ENCODE assay signal across 29 mouse cellular contexts in the genomic region with DNA sequence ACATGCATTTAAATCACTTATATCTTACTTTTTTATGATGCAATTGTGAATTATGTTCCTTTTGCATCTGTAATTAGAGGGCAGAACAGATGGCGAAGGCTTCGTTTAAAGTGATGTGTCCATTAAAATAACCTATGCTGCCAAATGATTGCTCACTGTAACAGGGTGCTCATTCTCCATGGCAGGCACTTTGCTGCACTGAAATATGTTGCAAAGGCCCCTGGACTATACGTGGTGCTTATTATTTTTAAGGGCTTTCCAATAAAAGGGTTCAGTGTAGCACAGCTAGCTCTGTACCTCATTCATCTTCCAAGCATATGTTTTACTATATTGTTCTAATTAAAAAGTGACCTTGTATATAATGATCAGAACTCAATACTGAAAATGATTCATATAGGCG.
DNase-seq lines count a peak whose midpoint lies in the region; ATAC-seq and TF ChIP-seq lines count a peak whose summit lies in the region.
"Had no signal": no experiment of that assay in that cellular context is flagged by ENCODE, and none has a peak within 500 bp of the region (broad histone marks: within the 10 kb centered on the region; RNA-seq: fewer than 3 reads in every experiment).

No protein-coding gene starts in this region.

- H3K4me1 ChIP-seq in kidney, postnatal 0 days (replicated peaks; ENCODE audit: insufficient read depth, low read length), result 0 out of 2 replicates have a peak, but pooled peaks cover 3% of the 10 kb centered on the region
- no peaks in the 10 kb centered on the region for H3K4me1 ChIP-seq in neural tube, embryonic 14.5 days (ENCODE audit: control insufficient read depth, insufficient read depth, low read length)
- 0 out of 2 replicates have a peak, but pooled peaks cover 11% of the 10 kb centered on the region for H3K4me1 ChIP-seq in neural tube, embryonic 15.5 days
- H3K4me1 ChIP-seq: embryonic facial prominence, embryonic 12.5 days; embryonic facial prominence, embryonic 15.5 days; forebrain, embryonic 12.5 days; heart, embryonic 13.5 days had no signal

- no peaks in the 10 kb centered on the region for H3K36me3 ChIP-seq in kidney, postnatal 0 days (ENCODE audit: insufficient read depth, low read length)
- H3K36me3 ChIP-seq in neural tube, embryonic 14.5 days (ENCODE audit: control insufficient read depth, insufficient read depth, low read length), result no peaks in the 10 kb centered on the region
- H3K36me3 ChIP-seq in neural tube, embryonic 15.5 days, result no peaks in the 10 kb centered on the region
- H3K36me3 ChIP-seq: embryonic facial prominence, embryonic 12.5 days; embryonic facial prominence, embryonic 15.5 days; forebrain, embryonic 12.5 days; G1E; heart, embryonic 10.5 days; heart, embryonic 13.5 days had no signal

- DNase-seq in heart, adult 11 months, result peak; percentile 51
- DNase-seq in heart, adult 9 months (ENCODE audit: low spot score in 2 of 2), result no peak
- DNase-seq in kidney, postnatal 0 days (ENCODE audit: low spot score), result no peak
- no peak for DNase-seq in kidney, adult 8-10 months
- DNase-seq: adrenal gland, postnatal 10 days; adrenal gland, postnatal 36 days; B cell, adult 2 months; cerebellum, adult 11 months; cerebellum, adult 2 months; cerebellum, adult 9-11 months; cerebellum, postnatal 25 days; gastrocnemius, postnatal 14 days; heart, adult 18-20 months; heart, postnatal 14 days; heart, postnatal 4 days had no signal

- no peaks in the 10 kb centered on the region for H3K27me3 ChIP-seq in kidney, postnatal 0 days (ENCODE audit: insufficient read depth, low read length)
- H3K27me3 ChIP-seq in neural tube, embryonic 14.5 days (ENCODE audit: control insufficient read depth, insufficient read depth, low read length), result no peaks in the 10 kb centered on the region
- no peaks in the 10 kb centered on the region for H3K27me3 ChIP-seq in neural tube, embryonic 15.5 days (replicated peaks)
- H3K27me3 ChIP-seq: CH12.LX; embryonic facial prominence, embryonic 12.5 days; embryonic facial prominence, embryonic 15.5 days; forebrain, embryonic 12.5 days; heart, embryonic 13.5 days; Patski had no signal

- H3K9me3 ChIP-seq in kidney, postnatal 0 days (replicated peaks; ENCODE audit: low read length), result no peaks in the 10 kb centered on the region
- H3K9me3 ChIP-seq in neural tube, embryonic 14.5 days (ENCODE audit: control insufficient read depth, low read length), result no peaks in the 10 kb centered on the region
- no peaks in the 10 kb centered on the region; the same call in 1 of the 2 replicates for H3K9me3 ChIP-seq in neural tube, embryonic 15.5 days (replicated peaks)
- H3K9me3 ChIP-seq: embryonic facial prominence, embryonic 12.5 days; embryonic facial prominence, embryonic 15.5 days; forebrain, embryonic 12.5 days; heart, embryonic 10.5 days; heart, embryonic 13.5 days had no signal

- no peak for ATAC-seq in kidney, postnatal 0 days (replicated peaks; ENCODE audit: low FRiP score, low read depth)
- ATAC-seq in neural tube, embryonic 14.5 days (ENCODE audit: low read depth), result peak; percentile 34; the same call in 1 of the 2 replicates
- no peak for ATAC-seq in neural tube, embryonic 15.5 days (ENCODE audit: low FRiP score)
- ATAC-seq: forebrain, embryonic 16.5 days; hindbrain, postnatal 0 days; inflammation-experienced regulatory T-cells, adult 6 months; Patski had no signal

- 75% methylated on average over 4 of the region's 4 CpGs for WGBS in kidney, postnatal 0 days
- 42% methylated on average over 4 of the region's 4 CpGs for WGBS in neural tube, embryonic 14.5 days
- WGBS in neural tube, embryonic 15.5 days, result 49% methylated on average over 4 of the region's 4 CpGs

- no peak for TF ChIP-seq CTCF in kidney, postnatal 0 days (IDR thresholded peaks at IDR 0.05; ENCODE audit: low read depth)

- no peak overlapping the region for H3K4me2 ChIP-seq in kidney, postnatal 0 days (ENCODE audit: low read length)
- H3K4me2 ChIP-seq in neural tube, embryonic 14.5 days (ENCODE audit: low read depth, low read length), result no peak overlapping the region
- H3K4me2 ChIP-seq in neural tube, embryonic 15.5 days, result no peak overlapping the region
- H3K4me2 ChIP-seq: embryonic facial prominence, embryonic 12.5 days; embryonic facial prominence, embryonic 15.5 days; forebrain, embryonic 12.5 days; heart, embryonic 13.5 days; hindbrain, embryonic 14.5 days had no signal

- no peak overlapping the region for H3K4me3 ChIP-seq in kidney, postnatal 0 days (replicated peaks; ENCODE audit: low read depth, low read length)
- no peak overlapping the region for H3K4me3 ChIP-seq in neural tube, embryonic 14.5 days (ENCODE audit: low read depth, low read length)
- H3K4me3 ChIP-seq in neural tube, embryonic 15.5 days (replicated peaks), result no peak overlapping the region
- H3K4me3 ChIP-seq: embryonic facial prominence, embryonic 12.5 days; embryonic facial prominence, embryonic 15.5 days; forebrain, embryonic 12.5 days; heart, embryonic 10.5 days; heart, embryonic 13.5 days had no signal

- peak overlapping the region; percentile 9; the same call in 1 of the 2 replicates for H3K27ac ChIP-seq in kidney, postnatal 0 days
- no peak overlapping the region for H3K27ac ChIP-seq in neural tube, embryonic 14.5 days (ENCODE audit: low read depth, low read length)
- H3K27ac ChIP-seq in neural tube, embryonic 15.5 days (replicated peaks), result no peak overlapping the region
- H3K27ac ChIP-seq: embryonic facial prominence, embryonic 12.5 days; embryonic facial prominence, embryonic 15.5 days; forebrain, embryonic 12.5 days; heart, embryonic 10.5 days; heart, embryonic 13.5 days; hindbrain, embryonic 14.5 days; hindbrain, postnatal 0 days had no signal

- no peak overlapping the region for H3K9ac ChIP-seq in kidney, postnatal 0 days (ENCODE audit: low read depth, low read length)
- no peak overlapping the region for H3K9ac ChIP-seq in neural tube, embryonic 14.5 days (replicated peaks; ENCODE audit: low read depth, low read length)
- no peak overlapping the region for H3K9ac ChIP-seq in neural tube, embryonic 15.5 days (replicated peaks)
- H3K9ac ChIP-seq: embryonic facial prominence, embryonic 12.5 days; embryonic facial prominence, embryonic 15.5 days; forebrain, embryonic 12.5 days; heart, embryonic 13.5 days; hindbrain, embryonic 14.5 days had no signal
